Mouse (Mus musculus): ENCODE data around the gene B230217C12Rik. TPM values are rescaled to one million over a fixed set of nuclear protein-coding genes. Genes with fewer than 3 reads are reported as not detected.

Gene B230217C12Rik
- polyA plus RNA-seq, 1 experiment from 2014 or later = 8.1 TPM

Other genes starting within 250 kb of the B230217C12Rik start
- gene Epop, start 211.1 kb upstream of the B230217C12Rik start, polyA plus RNA-seq (2014; fragmentation: Nextera tagmentation; extraction: Ambion mirVana) = 3.1 and 3.6 TPM in 2 replicates
- gene Mllt6, start 177.4 kb upstream of the B230217C12Rik start, polyA plus RNA-seq (2014; fragmentation: Nextera tagmentation; extraction: Ambion mirVana) = 4.6 and 4.8 TPM in 2 replicates
- gene Cisd3, start 155.0 kb upstream of the B230217C12Rik start, polyA plus RNA-seq (2014; fragmentation: Nextera tagmentation; extraction: Ambion mirVana) = 41.2 and 47.9 TPM in 2 replicates
- gene Pcgf2, start 140.3 kb upstream of the B230217C12Rik start, polyA plus RNA-seq (2014; fragmentation: Nextera tagmentation; extraction: Ambion mirVana) = 19.2 and 19.7 TPM in 2 replicates
- 473 and 491 TPM in 2 replicates for gene Psmb3, start 137.4 kb upstream of the B230217C12Rik start, polyA plus RNA-seq (2014; fragmentation: Nextera tagmentation; extraction: Ambion mirVana)
- gene Pip4k2b, start 96.1 kb upstream of the B230217C12Rik start, polyA plus RNA-seq (2014; fragmentation: Nextera tagmentation; extraction: Ambion mirVana) = 1.7 and 1.9 TPM in 2 replicates
- 10.5 and 11.8 TPM in 2 replicates for gene Cwc25, start 74.2 kb upstream of the B230217C12Rik start, polyA plus RNA-seq (2014; fragmentation: Nextera tagmentation; extraction: Ambion mirVana)
- gene 1700001P01Rik, start 64.9 kb upstream of the B230217C12Rik start, polyA plus RNA-seq (2014; fragmentation: Nextera tagmentation; extraction: Ambion mirVana) = 0.31 TPM in 2 replicates
- gene Rpl23, start 58.3 kb upstream of the B230217C12Rik start, polyA plus RNA-seq (2014; fragmentation: Nextera tagmentation; extraction: Ambion mirVana) = 752 and 786 TPM in 2 replicates
- gene Lasp1, start 41.8 kb upstream of the B230217C12Rik start, polyA plus RNA-seq (2014; fragmentation: Nextera tagmentation; extraction: Ambion mirVana) = 85.1 and 88.6 TPM in 2 replicates
- gene Fbxo47, start 43.4 kb downstream of the B230217C12Rik start, polyA plus RNA-seq (2014; fragmentation: Nextera tagmentation; extraction: Ambion mirVana) = 0.39 and 0.54 TPM in 2 replicates
- 0.09 and 0.30 TPM in 2 replicates for gene Plxdc1, start 145.7 kb downstream of the B230217C12Rik start, polyA plus RNA-seq (2014; fragmentation: Nextera tagmentation; extraction: Ambion mirVana)
- gene Arl5c, start 155.4 kb downstream of the B230217C12Rik start, polyA plus RNA-seq (2014; fragmentation: Nextera tagmentation; extraction: Ambion mirVana) = 9.6 and 13.8 TPM in 2 replicates
- 7.5 and 8.0 TPM in 2 replicates for gene Cacnb1, start 182.3 kb downstream of the B230217C12Rik start, polyA plus RNA-seq (2014; fragmentation: Nextera tagmentation; extraction: Ambion mirVana)
- 1,242 TPM in 2 replicates for gene Rpl19, start 185.9 kb downstream of the B230217C12Rik start, polyA plus RNA-seq (2014; fragmentation: Nextera tagmentation; extraction: Ambion mirVana)
- 0.35 and 0.43 TPM in 2 replicates for gene Stac2, start 212.7 kb downstream of the B230217C12Rik start, polyA plus RNA-seq (2014; fragmentation: Nextera tagmentation; extraction: Ambion mirVana)